Comparison of ENCODE assay signal across 9 mouse cellular contexts in genomic region chr7:16298927-16299326, GRCm38 (mm10). TPM values are rescaled to one million over a fixed set of nuclear protein-coding genes. Genes with fewer than 3 reads are reported as not detected.
DNase-seq lines count a peak whose midpoint lies in the region; ATAC-seq and TF ChIP-seq lines count a peak whose summit lies in the region.
"Had no signal": no experiment of that assay in that cellular context is flagged by ENCODE, and none has a peak within 500 bp of the region (broad histone marks: within the 10 kb centered on the region; RNA-seq: fewer than 3 reads in every experiment).

No protein-coding gene starts in this region.

- peak; percentile 88 for DNase-seq in heart, adult 11 months
- no peak for DNase-seq in heart, postnatal 4 days
- no peak for DNase-seq in stomach, postnatal 0 days (ENCODE audit: low spot score)
- DNase-seq in limb, embryonic 14.5 days (ENCODE audit: low spot score), result no peak
- no peak for DNase-seq in thymus, postnatal 36 days
- DNase-seq in gastrocnemius, postnatal 14 days, result no peak
- no peak for DNase-seq in natural killer cell, adult 2 months (ENCODE audit: low spot score in 2 of 2)

- no peak for TF ChIP-seq POLR2A in limb, embryonic 14.5 days (IDR thresholded peaks at IDR 0.05; ENCODE audit: borderline replicate concordance, extremely low read depth, insufficient read depth, insufficient read length)

- intact Hi-C loops in gastrocnemius, postnatal 14 days (cut with DNase I; ENCODE audit: low total_unique reads), result no loop called here

- no peak overlapping the region for H3K27ac ChIP-seq in stomach, embryonic 14.5 days (ENCODE audit: low read length)
- H3K27ac ChIP-seq in stomach, postnatal 0 days (replicated peaks), result no peak overlapping the region
- H3K27ac ChIP-seq in limb, embryonic 14.5 days (replicated peaks; ENCODE audit: low read depth, low read length), result 0 out of 2 replicates have a peak overlapping the region, but pooled peaks have one; percentile 38

- H3K9ac ChIP-seq in stomach, embryonic 14.5 days (replicated peaks; ENCODE audit: low read depth, low read length), result no peak overlapping the region
- H3K9ac ChIP-seq in stomach, postnatal 0 days (ENCODE audit: low read length), result no peak overlapping the region
- H3K9ac ChIP-seq in limb, embryonic 14.5 days (ENCODE audit: low read depth, low read length, severe bottlenecking), result no peak overlapping the region

- no peak for TF ChIP-seq CTCF in stomach, postnatal 0 days (IDR thresholded peaks at IDR 0.05; ENCODE audit: low read depth)

- ATAC-seq in stomach, embryonic 14.5 days (ENCODE audit: insufficient number of reproducible peaks, insufficient read depth, low FRiP score, low read depth), result no peak
- ATAC-seq in stomach, postnatal 0 days (ENCODE audit: low FRiP score, low TSS enrichment), result no peak
- no peak for ATAC-seq in limb, embryonic 14.5 days (ENCODE audit: low FRiP score, low read depth)

- H3K4me2 ChIP-seq in stomach, embryonic 14.5 days (replicated peaks; ENCODE audit: low read depth, low read length), result peak overlapping the region; percentile 71; the same call in 1 of the 2 replicates
- no peak overlapping the region for H3K4me2 ChIP-seq in stomach, postnatal 0 days (replicated peaks; ENCODE audit: low read depth)
- peak overlapping the region; percentile 81 for H3K4me2 ChIP-seq in limb, embryonic 14.5 days (replicated peaks; ENCODE audit: low read depth, low read length, severe bottlenecking)

- H3K4me1 ChIP-seq in stomach, embryonic 14.5 days (ENCODE audit: control insufficient read depth, insufficient read depth, low read length), result 0 out of 2 replicates have a peak, but pooled peaks cover 9% of the 10 kb centered on the region
- 0 out of 2 replicates have a peak, but pooled peaks cover 4% of the 10 kb centered on the region for H3K4me1 ChIP-seq in stomach, postnatal 0 days (replicated peaks; ENCODE audit: control insufficient read depth, insufficient read depth)
- H3K4me1 ChIP-seq in limb, embryonic 14.5 days (ENCODE audit: control insufficient read depth, insufficient read depth, low read length), result peaks cover 21% of the 10 kb centered on the region

- no peaks in the 10 kb centered on the region for H3K27me3 ChIP-seq in stomach, embryonic 14.5 days (ENCODE audit: control insufficient read depth, insufficient read depth, low read length)
- no peaks in the 10 kb centered on the region for H3K27me3 ChIP-seq in stomach, postnatal 0 days (ENCODE audit: control insufficient read depth, insufficient read depth, low read length)
- H3K27me3 ChIP-seq in limb, embryonic 14.5 days (ENCODE audit: control insufficient read depth, insufficient read depth, low read length), result no peaks in the 10 kb centered on the region

- H3K9me3 ChIP-seq in stomach, embryonic 14.5 days (ENCODE audit: control insufficient read depth, low read depth, low read length), result no peaks in the 10 kb centered on the region
- H3K9me3 ChIP-seq in stomach, postnatal 0 days (ENCODE audit: control insufficient read depth, low read length), result no peaks in the 10 kb centered on the region
- no peaks in the 10 kb centered on the region for H3K9me3 ChIP-seq in limb, embryonic 14.5 days (ENCODE audit: control insufficient read depth, low read length)

- 81% methylated on average over 5 of the region's 5 CpGs for WGBS in stomach, embryonic 14.5 days
- 86% methylated on average over 5 of the region's 5 CpGs for WGBS in stomach, postnatal 0 days
- WGBS in limb, embryonic 14.5 days, result 81% methylated on average over 5 of the region's 5 CpGs

- no peak for TF ChIP-seq EP300 in stomach, postnatal 0 days (optimal IDR thresholded peaks at IDR 0.05)

- no peaks in the 10 kb centered on the region for H3K36me3 ChIP-seq in stomach, embryonic 14.5 days (ENCODE audit: control insufficient read depth, insufficient read depth, low read length)
- H3K36me3 ChIP-seq in stomach, postnatal 0 days (ENCODE audit: control insufficient read depth, insufficient read depth, low read length), result no peaks in the 10 kb centered on the region
- no peaks in the 10 kb centered on the region for H3K36me3 ChIP-seq in limb, embryonic 14.5 days (ENCODE audit: control insufficient read depth, insufficient read depth, low read length)

- H3K4me3 ChIP-seq in stomach, embryonic 14.5 days (ENCODE audit: low read depth, low read length), result no peak overlapping the region
- no peak overlapping the region for H3K4me3 ChIP-seq in stomach, postnatal 0 days (ENCODE audit: low read depth, low read length)
- H3K4me3 ChIP-seq in limb, embryonic 14.5 days (replicated peaks; ENCODE audit: low read length), result peak overlapping the region; percentile 45

RNA-seq across cellular contexts. Expression of gene Bbc3, which starts 9.3 kb away (rescaled TPM):
- total RNA-seq in heart, postnatal 4 days (2021), result 1 to 10 TPM; 7.0 to 9.0 TPM
- polyA plus RNA-seq in stomach, embryonic 14.5 days (2014; fragmentation: Nextera tagmentation; extraction: Ambion mirVana), result 5.2 and 5.3 TPM in 2 replicates
- polyA plus RNA-seq in stomach, postnatal 0 days (2015; fragmentation: Nextera tagmentation; extraction: Ambion mirVana), result 3.7 and 5.0 TPM in 2 replicates
- polyA plus RNA-seq in limb, embryonic 14.5 days (2012; rRNA removed), result 7.4 and 11.9 TPM in 2 replicates
- 3.7 and 4.0 TPM in 2 replicates for polyA plus RNA-seq in limb, embryonic 14.5 days (2014; fragmentation: Nextera tagmentation; extraction: Ambion mirVana)
- total RNA-seq in gastrocnemius, postnatal 14 days (2021), result 1 to 10 TPM; 3.6 to 5.1 TPM

RNA-seq across cellular contexts. Expression of gene Ccdc9, which starts 12.3 kb away (rescaled TPM):
- 10 to 100 TPM; 39.4 to 43.1 TPM for total RNA-seq in heart, postnatal 4 days (2021)
- polyA plus RNA-seq in stomach, embryonic 14.5 days (2014; fragmentation: Nextera tagmentation; extraction: Ambion mirVana), result 20.5 and 23.4 TPM in 2 replicates
- 11.5 and 13.0 TPM in 2 replicates for polyA plus RNA-seq in stomach, postnatal 0 days (2015; fragmentation: Nextera tagmentation; extraction: Ambion mirVana)
- polyA plus RNA-seq in limb, embryonic 14.5 days (2012; rRNA removed), result 64.4 and 84.8 TPM in 2 replicates
- 15.9 and 17.7 TPM in 2 replicates for polyA plus RNA-seq in limb, embryonic 14.5 days (2014; fragmentation: Nextera tagmentation; extraction: Ambion mirVana)
- 10 to 100 TPM; 30.1 to 32.8 TPM for total RNA-seq in gastrocnemius, postnatal 14 days (2021)

RNA-seq across cellular contexts. Expression of gene Inafm1, which starts 25.5 kb away (rescaled TPM):
- total RNA-seq in heart, postnatal 4 days (2021), result 10 to 100 TPM; 12.5 to 13.6 TPM
- polyA plus RNA-seq in stomach, embryonic 14.5 days (2014; fragmentation: Nextera tagmentation; extraction: Ambion mirVana), result 19.0 and 19.5 TPM in 2 replicates
- 28.0 and 29.1 TPM in 2 replicates for polyA plus RNA-seq in stomach, postnatal 0 days (2015; fragmentation: Nextera tagmentation; extraction: Ambion mirVana)
- polyA plus RNA-seq in limb, embryonic 14.5 days (2012; rRNA removed), result 48.7 and 57.8 TPM in 2 replicates
- polyA plus RNA-seq in limb, embryonic 14.5 days (2014; fragmentation: Nextera tagmentation; extraction: Ambion mirVana), result 24.3 and 27.4 TPM in 2 replicates
- total RNA-seq in gastrocnemius, postnatal 14 days (2021), result 10 to 100 TPM; 11.1 to 12.4 TPM

RNA-seq across cellular contexts. Expression of gene C5ar1, which starts 39.6 kb away (rescaled TPM):
- total RNA-seq in heart, postnatal 4 days (2021), result 1 to 10 TPM; 1.8 to 1.9 TPM
- 2.4 and 3.2 TPM in 2 replicates for polyA plus RNA-seq in stomach, embryonic 14.5 days (2014; fragmentation: Nextera tagmentation; extraction: Ambion mirVana)
- polyA plus RNA-seq in stomach, postnatal 0 days (2015; fragmentation: Nextera tagmentation; extraction: Ambion mirVana), result 1.9 and 2.0 TPM in 2 replicates
- polyA plus RNA-seq in limb, embryonic 14.5 days (2012; rRNA removed), result 3.2 and 5.4 TPM in 2 replicates
- polyA plus RNA-seq in limb, embryonic 14.5 days (2014; fragmentation: Nextera tagmentation; extraction: Ambion mirVana), result 2.8 and 3.1 TPM in 2 replicates
- total RNA-seq in gastrocnemius, postnatal 14 days (2021), result 1 to 10 TPM; 2.6 to 3.1 TPM

RNA-seq across cellular contexts. Expression of gene C5ar2, which starts 55.0 kb away (rescaled TPM):
- under 1 TPM; 0.45 to 0.50 TPM for total RNA-seq in heart, postnatal 4 days (2021)
- polyA plus RNA-seq in stomach, embryonic 14.5 days (2014; fragmentation: Nextera tagmentation; extraction: Ambion mirVana), result 0.14 and 0.27 TPM in 2 replicates
- 0.24 TPM in 2 replicates for polyA plus RNA-seq in stomach, postnatal 0 days (2015; fragmentation: Nextera tagmentation; extraction: Ambion mirVana)
- polyA plus RNA-seq in limb, embryonic 14.5 days (2012; rRNA removed), result 0.15 and 0.32 TPM in 2 replicates
- 0.07 TPM in 1 of 2 replicates, not detected in the other for polyA plus RNA-seq in limb, embryonic 14.5 days (2014; fragmentation: Nextera tagmentation; extraction: Ambion mirVana)
- total RNA-seq in gastrocnemius, postnatal 14 days (2021), result under 1 TPM; 0.20 to 0.27 TPM
- polyA plus RNA-seq: C2C12 had no signal
